Mouse (Mus musculus): ENCODE measurements around the gene Slc7a5. TPM values are rescaled to one million over a fixed set of nuclear protein-coding genes. Genes with fewer than 3 reads are reported as not detected.

Slc7a5 gene
- total RNA-seq, 2 experiments from 2014 or later = 137 to 151 TPM

- no peak for ATAC-seq (replicated peaks; ENCODE audit: low FRiP score, poor library complexity, severe bottlenecking)
Observed at GRCm38 (mm10) chr8:121943057-121943540, 35.6 kb upstream of the Slc7a5 start.

- no peak for ATAC-seq (replicated peaks; ENCODE audit: low FRiP score, poor library complexity, severe bottlenecking)
Observed at GRCm38 (mm10) chr8:121938732-121939131, 31.2 kb upstream of the Slc7a5 start.

DNA sequence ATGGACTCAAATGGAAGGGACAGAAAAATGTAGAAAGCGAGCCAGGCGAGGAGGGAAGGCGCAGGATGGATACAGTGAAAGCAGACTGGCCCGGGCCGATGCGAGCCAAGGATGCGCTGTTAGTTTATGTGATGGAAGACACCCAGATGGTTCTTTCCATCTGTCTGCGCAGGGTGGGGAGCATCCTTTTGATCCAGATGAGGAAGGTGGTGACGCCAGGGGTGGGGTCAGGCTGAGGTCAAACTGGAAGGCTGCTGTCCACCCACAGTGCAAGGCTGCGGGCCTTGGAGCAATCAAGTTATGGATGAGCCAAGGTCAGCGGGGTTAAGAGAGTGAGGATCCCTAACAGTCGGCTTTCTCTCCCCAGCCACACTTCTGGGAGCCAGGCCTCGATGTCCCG lies 28.9 kb upstream of the Slc7a5 start:
- ATAC-seq (replicated peaks; ENCODE audit: low FRiP score, poor library complexity, severe bottlenecking) = no peak

- ATAC-seq (replicated peaks; ENCODE audit: low FRiP score, poor library complexity, severe bottlenecking) = no peak
Observed at GRCm38 (mm10) chr8:121935341-121936294, 28.1 kb upstream of the Slc7a5 start.

GRCm38 (mm10) chr8:121934923-121935322 lies 27.4 kb upstream of the Slc7a5 start:
- no peak for ATAC-seq (replicated peaks; ENCODE audit: low FRiP score, poor library complexity, severe bottlenecking)

- ATAC-seq (replicated peaks; ENCODE audit: low FRiP score, poor library complexity, severe bottlenecking) = 0 out of 2 replicates have a peak, but pooled peaks have one; percentile 46
Observed at GRCm38 (mm10) chr8:121934506-121934905, 27.0 kb upstream of the Slc7a5 start.

DNA sequence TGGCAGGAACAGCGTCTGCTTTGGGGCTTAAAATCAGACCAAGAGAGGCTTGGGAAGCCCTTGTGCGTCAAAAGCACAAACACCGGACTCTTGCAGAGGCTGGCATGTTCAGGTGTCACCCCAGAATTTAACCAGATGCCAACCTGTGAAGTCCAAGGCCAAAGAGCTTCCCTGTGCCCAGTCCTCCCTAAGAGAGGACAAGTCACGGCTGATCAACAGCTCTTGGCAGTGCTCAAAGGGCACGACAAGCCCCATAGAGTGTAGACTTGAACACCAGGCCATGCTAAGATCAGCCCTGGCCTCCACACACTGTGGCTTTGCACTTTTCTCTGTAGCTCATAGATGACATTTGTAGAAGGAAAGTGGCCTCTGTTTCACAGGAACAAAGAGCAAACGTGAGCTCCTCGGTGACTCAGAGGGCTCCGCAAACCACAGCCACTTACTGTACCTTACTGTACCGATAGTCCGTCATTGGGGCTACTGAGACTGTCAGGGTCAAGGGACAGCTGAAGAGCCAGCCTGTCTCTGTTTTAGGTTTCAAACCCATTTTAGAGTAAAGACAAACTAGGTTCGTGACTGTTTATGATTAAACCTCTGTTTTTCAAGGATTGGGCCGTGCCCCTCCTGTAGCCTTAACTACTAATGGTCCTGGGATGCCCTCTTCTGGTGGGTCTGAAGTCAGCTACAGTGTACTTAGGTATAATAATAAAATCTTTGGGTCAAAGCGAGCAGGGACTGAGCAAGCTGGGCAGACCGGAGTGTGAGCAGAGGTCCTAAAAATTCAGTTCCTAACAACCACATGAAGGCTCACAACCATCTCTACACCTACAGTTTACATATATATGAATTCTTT lies 25.4 kb upstream of the Slc7a5 start:
- no peak for ATAC-seq (replicated peaks; ENCODE audit: low FRiP score, poor library complexity, severe bottlenecking)

DNA sequence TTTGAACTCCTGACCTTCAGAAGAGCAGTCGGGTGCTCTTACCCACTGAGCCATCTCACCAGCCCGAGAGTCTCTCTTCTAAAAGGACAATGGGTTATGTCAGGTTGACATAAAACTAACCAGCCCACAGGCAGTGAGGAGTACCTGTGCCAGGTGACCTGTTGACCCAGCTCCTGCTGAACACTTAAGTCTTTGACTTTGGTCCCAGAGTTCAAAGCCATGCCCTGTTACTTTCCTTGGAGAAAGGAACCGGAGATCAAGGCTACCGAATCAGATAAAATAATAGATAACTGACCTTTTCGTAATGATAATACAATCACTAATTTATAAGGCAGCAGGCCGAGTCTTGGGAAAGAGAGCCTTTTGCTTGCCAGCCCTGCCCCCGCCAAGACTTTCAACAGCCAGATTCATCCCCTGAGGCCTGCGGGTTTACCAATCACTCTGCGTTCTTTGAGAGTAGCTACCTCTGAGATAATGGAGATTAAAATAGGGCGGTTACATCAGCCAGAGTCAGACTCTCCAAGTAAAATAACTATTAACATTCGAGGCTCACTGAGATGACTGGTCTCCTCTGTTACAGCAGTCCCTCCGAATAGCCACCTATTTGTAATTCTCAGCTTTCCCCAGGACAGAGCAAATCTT lies 24.7 kb upstream of the Slc7a5 start:
- ATAC-seq (replicated peaks; ENCODE audit: low FRiP score, poor library complexity, severe bottlenecking) = no peak

- no peak for ATAC-seq (replicated peaks; ENCODE audit: low FRiP score, poor library complexity, severe bottlenecking)
Observed at GRCm38 (mm10) chr8:121931571-121931970, 24.1 kb upstream of the Slc7a5 start.

GRCm38 (mm10) chr8:121930047-121930446 lies 22.6 kb upstream of the Slc7a5 start:
- no peak for ATAC-seq (replicated peaks; ENCODE audit: low FRiP score, poor library complexity, severe bottlenecking)

- ATAC-seq (replicated peaks; ENCODE audit: low FRiP score, poor library complexity, severe bottlenecking) = peak; percentile 56; the same call in 1 of the 2 replicates
Observed at GRCm38 (mm10) chr8:121927316-121927715, 19.8 kb upstream of the Slc7a5 start.

DNA sequence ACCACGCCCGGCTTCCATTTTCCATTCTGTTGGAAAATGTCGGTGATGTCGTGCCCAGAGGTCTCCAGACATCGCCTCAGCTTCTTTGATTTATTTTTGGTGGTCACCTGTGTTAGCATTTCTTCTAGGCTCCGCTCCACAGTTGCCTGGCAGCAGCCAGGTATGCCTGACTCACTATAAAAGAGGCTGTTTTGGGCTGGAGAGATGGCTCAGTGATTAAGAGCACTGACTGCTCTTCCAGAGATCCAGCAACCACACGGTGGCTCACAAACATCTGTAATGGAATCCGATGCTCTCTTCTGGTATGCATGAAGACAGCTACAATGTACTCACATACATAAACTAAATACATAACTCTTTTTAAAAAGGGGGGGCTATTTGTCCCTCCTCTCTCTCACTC lies 18.8 kb upstream of the Slc7a5 start:
- no peak for ATAC-seq (replicated peaks; ENCODE audit: low FRiP score, poor library complexity, severe bottlenecking)

DNA sequence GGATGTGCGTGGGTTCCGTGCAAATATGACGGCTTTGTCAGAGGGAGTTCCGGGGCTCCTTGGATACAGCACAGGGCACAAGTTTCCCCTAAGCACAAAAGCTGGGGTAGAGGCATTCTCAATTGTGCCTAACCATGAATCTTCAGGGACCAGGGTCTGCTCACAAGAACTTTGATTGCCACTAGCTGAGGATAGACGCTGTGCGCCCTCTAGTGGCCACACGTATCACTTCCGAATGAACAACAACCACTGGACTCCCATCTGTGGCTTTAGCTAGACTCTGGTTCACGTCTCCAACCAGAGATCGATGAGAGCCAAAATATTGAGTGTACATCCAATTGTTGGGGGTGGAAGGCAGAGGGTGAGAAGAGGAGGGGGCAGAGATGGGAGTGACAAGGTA lies 18.1 kb upstream of the Slc7a5 start:
- peak; percentile 81 for ATAC-seq (replicated peaks; ENCODE audit: low FRiP score, poor library complexity, severe bottlenecking)

- ATAC-seq (replicated peaks; ENCODE audit: low FRiP score, poor library complexity, severe bottlenecking) = no peak
Observed at GRCm38 (mm10) chr8:121924681-121925080, 17.2 kb upstream of the Slc7a5 start.

GRCm38 (mm10) chr8:121922101-121922500 lies 14.6 kb upstream of the Slc7a5 start:
- ATAC-seq (replicated peaks; ENCODE audit: low FRiP score, poor library complexity, severe bottlenecking) = no peak

GRCm38 (mm10) chr8:121921582-121921981 lies 14.1 kb upstream of the Slc7a5 start:
- no peak for ATAC-seq (replicated peaks; ENCODE audit: low FRiP score, poor library complexity, severe bottlenecking)

DNA sequence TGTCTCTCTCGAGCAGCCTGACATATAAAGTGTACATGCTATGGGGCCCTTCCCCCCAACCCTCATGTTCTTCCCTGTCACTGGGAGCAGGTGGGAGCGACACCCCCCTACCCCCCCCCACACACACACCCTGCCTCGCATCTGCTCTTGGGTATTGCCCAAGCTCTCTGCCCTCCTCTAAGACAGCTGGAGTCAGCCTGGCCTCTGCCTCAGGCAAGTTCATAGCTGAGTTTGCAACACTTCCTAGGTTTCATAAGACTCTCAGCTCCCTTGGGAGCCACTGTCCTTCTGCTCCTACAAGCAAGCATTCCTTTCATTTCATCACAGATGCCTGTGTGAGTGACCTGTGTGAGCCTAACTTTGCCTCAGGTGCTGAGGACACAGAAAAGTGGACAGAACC lies 12.2 kb upstream of the Slc7a5 start:
- no peak for ATAC-seq (replicated peaks; ENCODE audit: low FRiP score, poor library complexity, severe bottlenecking)

DNA sequence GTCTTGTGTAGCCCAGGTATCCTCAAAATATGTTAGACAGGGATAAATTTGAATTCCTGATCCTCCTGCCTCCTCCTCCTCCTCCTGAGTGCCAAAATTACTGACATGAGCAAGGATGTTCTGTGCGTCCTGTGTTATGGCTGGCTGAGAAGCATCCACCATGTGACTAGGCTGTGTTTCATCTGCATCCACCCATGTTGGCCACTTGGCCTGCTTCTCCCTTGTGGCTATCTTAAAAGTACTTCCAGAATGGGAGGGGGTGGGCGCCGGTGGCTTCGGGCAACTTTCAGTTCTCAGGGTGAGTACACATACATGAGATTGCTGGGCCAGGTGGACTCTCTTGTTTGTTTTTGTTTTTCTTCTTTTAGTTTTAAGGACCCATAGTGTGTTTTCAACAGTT lies 11.7 kb upstream of the Slc7a5 start:
- ATAC-seq (replicated peaks; ENCODE audit: low FRiP score, poor library complexity, severe bottlenecking) = no peak

DNA sequence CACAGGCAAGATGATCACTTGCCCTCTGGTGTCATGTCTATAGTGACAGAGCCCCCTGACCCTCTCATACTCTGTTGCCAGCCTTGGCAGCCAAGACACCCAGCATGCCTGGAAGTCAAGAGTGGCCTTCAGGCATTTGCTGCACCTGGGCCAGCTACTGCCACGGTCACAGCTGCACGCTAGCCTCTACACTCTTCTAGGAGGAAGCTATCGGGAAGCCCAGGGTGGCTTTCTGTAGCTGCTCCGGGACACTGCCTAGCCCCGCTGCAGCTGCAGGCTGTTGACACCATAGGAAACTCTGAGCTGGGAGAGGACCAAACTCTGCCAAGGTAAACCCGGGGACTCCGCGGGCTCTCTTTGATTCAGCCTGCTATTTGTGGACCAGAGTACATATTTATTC lies 5.9 kb upstream of the Slc7a5 start:
- ATAC-seq (replicated peaks; ENCODE audit: low FRiP score, poor library complexity, severe bottlenecking) = no peak

GRCm38 (mm10) chr8:121912831-121913230 lies 5.3 kb upstream of the Slc7a5 start:
- ATAC-seq (replicated peaks; ENCODE audit: low FRiP score, poor library complexity, severe bottlenecking) = no peak

Data from erythroblast, adult 5-6 weeks (primary cell).